Mouse (Mus musculus): ENCODE data around the gene Gm9736.
"Not testable (repeated sequence)": the region's sequence is repeated elsewhere in the genome, so short reads cannot be mapped to it uniquely, and the experiment has no call there.

Gm9736 gene

GRCm38 (mm10) chr10:77751254-77751653 lies at the start of gene Gm9736:
TSS of gene Gm9736 (minus strand) at chr10:77751354.
- not testable (repeated sequence) for DNase-seq (ENCODE audit: inconsistent ontology term)

- DNase-seq (ENCODE audit: inconsistent ontology term) = no peak
These were observed 47.9 kb upstream of the Gm9736 start, which contains the start of gene Gm19668 for GRCm38 (mm10) chr10:77798921-77799508. TSS of gene Gm19668 (minus strand) at chr10:77799133.

GRCm38 (mm10) chr10:77798164-77798920 lies 47.2 kb upstream of the Gm9736 start:
- not testable (repeated sequence) for DNase-seq (ENCODE audit: inconsistent ontology term)

- no peak for DNase-seq (ENCODE audit: inconsistent ontology term)
These were observed 46.5 kb upstream of the Gm9736 start for GRCm38 (mm10) chr10:77797677-77798076.

- DNase-seq (ENCODE audit: inconsistent ontology term) = no peak
These were observed 43.8 kb upstream of the Gm9736 start, which contains the start of gene Gm9639 for GRCm38 (mm10) chr10:77794976-77795375. TSS of gene Gm9639 (minus strand) at chr10:77795076.

- DNase-seq (ENCODE audit: inconsistent ontology term) = no peak
These were observed 37.5 kb upstream of the Gm9736 start for GRCm38 (mm10) chr10:77788621-77789020.

GRCm38 (mm10) chr10:77787876-77788275 lies 36.7 kb upstream of the Gm9736 start, which contains the start of gene Gm7137:
TSS of gene Gm7137 (minus strand) at chr10:77788200.
- not testable (repeated sequence) for DNase-seq (ENCODE audit: inconsistent ontology term)

- not testable (repeated sequence) for DNase-seq (ENCODE audit: inconsistent ontology term)
These were observed 32.2 kb upstream of the Gm9736 start for GRCm38 (mm10) chr10:77783396-77783795.

- not testable (repeated sequence) for DNase-seq (ENCODE audit: inconsistent ontology term)
These were observed 31.3 kb upstream of the Gm9736 start, which contains the start of gene Gm3250 for GRCm38 (mm10) chr10:77782442-77782841. TSS of gene Gm3250 (minus strand) at chr10:77782542.

- DNase-seq (ENCODE audit: inconsistent ontology term) = not testable (repeated sequence)
These were observed 25.7 kb upstream of the Gm9736 start, which contains the start of gene Gm7138 for GRCm38 (mm10) chr10:77776844-77777243. TSS of gene Gm7138 (minus strand) at chr10:77776944.

GRCm38 (mm10) chr10:77772142-77772541 lies 21.0 kb upstream of the Gm9736 start:
- DNase-seq (ENCODE audit: inconsistent ontology term) = not testable (repeated sequence)

GRCm38 (mm10) chr10:77771225-77771624 lies 20.1 kb upstream of the Gm9736 start, which contains the start of gene Gm3238:
TSS of gene Gm3238 (minus strand) at chr10:77771325.
- DNase-seq (ENCODE audit: inconsistent ontology term) = not testable (repeated sequence)

- no peak for DNase-seq (ENCODE audit: inconsistent ontology term)
These were observed 18.6 kb upstream of the Gm9736 start for GRCm38 (mm10) chr10:77769727-77770126.

- not testable (repeated sequence) for DNase-seq (ENCODE audit: inconsistent ontology term)
These were observed 8.4 kb upstream of the Gm9736 start, which contains the start of gene Gm3233 for GRCm38 (mm10) chr10:77759582-77759981. TSS of gene Gm3233 (minus strand) at chr10:77759682.

- no peak for DNase-seq (ENCODE audit: inconsistent ontology term)
These were observed 2.3 kb upstream of the Gm9736 start for GRCm38 (mm10) chr10:77753448-77753847.

- DNase-seq (ENCODE audit: inconsistent ontology term) = not testable (repeated sequence)
These were observed 1.2 kb upstream of the Gm9736 start for GRCm38 (mm10) chr10:77752312-77752711.

GRCm38 (mm10) chr10:77750686-77751085 lies 468 bp downstream of the Gm9736 start:
- DNase-seq (ENCODE audit: inconsistent ontology term) = not testable (repeated sequence)

GRCm38 (mm10) chr10:77741924-77742688 lies 9.0 kb downstream of the Gm9736 start, which contains the start of gene Gm18596:
TSS of gene Gm18596 (minus strand) at chr10:77742638.
- not testable (repeated sequence) for DNase-seq (ENCODE audit: inconsistent ontology term)

- DNase-seq (ENCODE audit: inconsistent ontology term) = no peak
These were observed 12.2 kb downstream of the Gm9736 start for GRCm38 (mm10) chr10:77738929-77739328.

GRCm38 (mm10) chr10:77735928-77736327 lies 15.2 kb downstream of the Gm9736 start:
- no peak for DNase-seq (ENCODE audit: inconsistent ontology term)

GRCm38 (mm10) chr10:77729241-77729640 lies 21.9 kb downstream of the Gm9736 start:
- no peak for DNase-seq (ENCODE audit: inconsistent ontology term)

GRCm38 (mm10) chr10:77728280-77728679 lies 22.9 kb downstream of the Gm9736 start:
- DNase-seq (ENCODE audit: inconsistent ontology term) = no peak

Measured in Muller cell, postnatal 12 days (primary cell).